Mouse (Mus musculus) intestine, embryonic 15.5 days (tissue): ENCODE data around the gene Slc27a2. TPM values are rescaled to one million over a fixed set of nuclear protein-coding genes. Genes with fewer than 3 reads are reported as not detected.
"Not testable (repeated sequence)": the region's sequence is repeated elsewhere in the genome, so short reads cannot be mapped to it uniquely, and the experiment has no call there.

ENCODE experiments used
- ATAC-seq: fragments of 200-750 bp; cut with Nextera tagmentation; 2 replicates; pipeline ENCODE4 v1.8.0; 2017; ENCODE audit warnings: moderate TSS enrichment, moderate library complexity
- H3K27ac ChIP-seq: fragments of 300-500 bp; sonication (generic); 2 replicates; pipeline ENCODE4 v1.5.1; 2015; ENCODE audit warnings: mild to moderate bottlenecking, inconsistent platforms
- H3K27me3 ChIP-seq: fragments of 300-500 bp; sonication (generic); replicated peaks from 2 replicates; pipeline ENCODE4 v1.6.1; 2015; ENCODE audit warnings: inconsistent platforms
- H3K36me3 ChIP-seq: fragments of 300-500 bp; sonication (generic); 2 replicates; pipeline ENCODE4 v1.6.1; 2015; ENCODE audit warnings: inconsistent platforms
- H3K4me1 ChIP-seq: fragments of 300-500 bp; sonication (generic); replicated peaks from 2 replicates; pipeline ENCODE4 v1.6.1; 2015; ENCODE audit warnings: inconsistent platforms
- H3K4me2 ChIP-seq: fragments of 300-500 bp; sonication (generic); replicated peaks from 2 replicates; pipeline ENCODE4 v1.6.1; 2015; ENCODE audit warnings: mild to moderate bottlenecking, inconsistent platforms
- H3K4me3 ChIP-seq: fragments of 300-500 bp; sonication (generic); replicated peaks from 2 replicates; pipeline ENCODE4 v1.5.1; 2015; ENCODE audit warnings: inconsistent platforms
- H3K9ac ChIP-seq: fragments of 300-500 bp; sonication (generic); 2 replicates; pipeline ENCODE4 v1.6.1; 2015; ENCODE audit warnings: inconsistent platforms
- H3K9me3 ChIP-seq: fragments of 300-500 bp; sonication (generic); 2 replicates; pipeline ENCODE4 v1.6.1; 2016; ENCODE audit warnings: inconsistent platforms
- WGBS: fragments of 180-500 bp; shearing (Covaris S2); methylation state at CpG from one replicate; pipeline ENCODE4 v1.1.7; 2015; 5-methylcytosine and 5-hydroxymethylcytosine counted together
- polyA plus RNA-seq: library from polyadenylated mRNA; unstranded; fragments of >200 nt; fragmentation: Nextera tagmentation; extraction: Ambion mirVana; gene quantifications from 2 replicates; pipeline ENCODE4 v1.2.1, GENCODE M21; 2015

The Slc27a2 gene
- polyA plus RNA-seq, 1 experiment from 2014 or later, result 3.0 TPM

DNA sequence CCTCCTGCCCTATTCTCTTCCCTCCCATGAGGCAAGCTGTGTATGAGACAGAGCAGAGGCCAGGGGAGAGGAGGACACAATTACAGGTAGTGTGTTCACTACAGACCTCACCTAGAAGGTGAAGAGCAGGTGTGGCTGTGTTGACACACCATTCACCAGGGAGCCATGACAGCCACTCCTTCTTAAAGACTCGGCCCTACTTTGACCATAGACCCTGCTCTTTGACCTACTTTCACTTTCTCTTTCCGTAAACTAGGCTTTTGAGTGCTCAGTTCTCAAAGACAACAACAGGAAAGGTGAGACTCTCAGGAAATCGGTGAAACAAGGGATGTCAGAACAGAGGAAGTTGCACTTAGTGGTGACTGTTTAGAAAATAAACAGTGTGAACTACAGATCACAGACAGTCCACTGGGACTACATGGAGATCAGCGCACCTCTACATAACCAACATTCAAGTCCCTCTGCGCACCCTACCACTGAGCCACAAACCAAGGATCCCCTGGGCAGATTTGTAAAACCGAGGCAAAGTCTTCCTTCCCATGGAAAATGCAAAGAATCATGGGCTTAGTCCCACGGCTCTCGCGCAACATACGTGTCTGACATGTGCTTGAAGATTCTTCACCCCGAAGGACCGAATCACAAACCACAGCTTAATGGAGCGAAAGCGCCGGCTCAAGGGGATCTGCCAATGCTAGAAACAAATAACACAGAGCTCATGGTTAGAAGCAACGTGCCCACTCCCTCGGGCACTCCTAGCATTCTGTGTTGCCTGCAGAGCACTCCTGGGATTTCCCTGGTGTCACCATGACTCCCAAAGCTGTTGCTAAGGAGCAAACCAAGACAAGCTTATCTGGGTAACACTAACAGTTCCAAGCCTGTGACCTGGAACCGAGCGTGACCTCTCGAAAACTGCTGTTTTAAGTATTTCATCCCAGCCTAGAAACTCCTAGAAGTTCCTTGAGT, 45.4 kb downstream of the Slc27a2 start:
- Histone ChIP-seq H3K27me3 (no peaks in the 10 kb centered on the region), H3K9ac (no peak overlapping the region), H3K4me3 (no peak overlapping the region), H3K9me3 (no peaks in the 10 kb centered on the region), H3K4me2 (no peak overlapping the region), H3K4me1 (no peaks in the 10 kb centered on the region), H3K27ac (no peak overlapping the region), H3K36me3 (no peaks in the 10 kb centered on the region)
- WGBS, result 78% methylated on average over 20 of the region's 20 CpGs
- peak; percentile 76 for ATAC-seq

DNA sequence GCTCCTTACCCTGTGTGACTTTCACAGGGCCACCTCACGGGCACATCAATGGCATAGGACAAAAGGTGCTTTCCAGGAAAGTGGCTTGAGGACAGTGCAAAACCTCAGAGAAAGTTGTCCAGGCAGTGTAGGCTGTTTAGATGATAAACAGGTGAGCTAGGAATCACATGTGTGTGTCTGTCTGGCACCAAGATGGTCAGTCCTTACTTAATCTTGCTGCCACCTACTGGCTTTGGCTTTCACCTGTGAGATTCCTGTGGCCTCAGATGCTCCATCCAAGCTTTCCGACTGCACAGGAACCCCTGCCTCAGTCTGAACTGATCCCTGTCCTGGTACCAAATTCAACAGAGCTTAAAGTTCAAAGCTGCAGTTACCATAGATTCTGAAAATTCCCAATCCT, 46.2 kb downstream of the Slc27a2 start:
- ATAC-seq, result no peak
- no peaks in the 10 kb centered on the region for H3K36me3 ChIP-seq
- no peaks in the 10 kb centered on the region for H3K9me3 ChIP-seq
- no peak overlapping the region for H3K27ac ChIP-seq
- H3K4me3 ChIP-seq, result no peak overlapping the region
- H3K9ac ChIP-seq, result no peak overlapping the region
- no peak overlapping the region for H3K4me2 ChIP-seq
- no peaks in the 10 kb centered on the region for H3K27me3 ChIP-seq
- WGBS, result 57% methylated on average over 2 of the region's 2 CpGs
- H3K4me1 ChIP-seq, result no peaks in the 10 kb centered on the region

DNA sequence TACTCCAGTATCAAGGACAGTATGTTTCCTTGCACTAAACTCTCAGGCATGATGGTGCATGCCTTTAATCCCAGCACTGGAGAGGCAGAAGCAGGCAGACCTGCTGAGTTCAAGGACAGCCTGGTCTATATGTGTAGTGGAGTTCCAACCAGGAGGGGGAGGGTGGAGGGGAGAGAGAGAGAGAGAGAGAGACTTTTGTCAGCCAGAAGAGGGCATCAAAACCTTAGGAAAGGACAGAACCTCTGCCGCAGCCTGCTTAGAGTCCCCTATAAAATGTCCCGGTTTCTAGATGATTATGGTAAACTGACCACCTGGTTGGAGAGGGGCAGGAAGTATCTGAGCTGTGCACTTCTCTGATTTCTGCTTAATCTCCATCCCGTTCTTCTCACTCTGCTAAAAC, 46.8 kb downstream of the Slc27a2 start:
- WGBS, result 8% methylated on average over 3 of the region's 3 CpGs
- ATAC-seq, result 0 out of 2 replicates have a peak, but pooled peaks have one; percentile 54
- no peak overlapping the region for H3K4me3 ChIP-seq

DNA sequence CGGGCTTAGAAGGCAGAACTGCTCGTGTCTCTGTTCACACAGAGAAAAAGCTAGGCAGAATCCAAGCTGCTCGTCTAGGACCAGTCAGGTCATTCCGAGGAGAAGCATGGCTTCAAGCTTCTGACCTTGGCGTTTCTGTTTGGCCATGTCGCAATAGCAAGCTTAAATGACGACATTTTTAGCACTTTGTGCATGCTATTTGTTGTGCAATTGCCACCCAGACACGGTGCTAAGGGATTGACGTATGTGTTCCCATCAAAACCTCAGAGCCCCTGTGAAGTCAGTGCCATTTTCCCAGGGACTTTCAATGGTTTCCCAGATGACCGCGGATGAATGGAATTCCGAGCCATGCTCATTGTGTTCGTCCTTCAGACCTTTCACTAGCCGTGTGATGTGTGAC, 48.3 kb downstream of the Slc27a2 start:
- H3K4me1 ChIP-seq, result no peaks in the 10 kb centered on the region
- WGBS, result 82% methylated on average over 14 of the region's 14 CpGs
- H3K36me3 ChIP-seq, result no peaks in the 10 kb centered on the region
- no peaks in the 10 kb centered on the region for H3K9me3 ChIP-seq
- H3K9ac ChIP-seq, result no peak overlapping the region
- H3K27me3 ChIP-seq, result no peaks in the 10 kb centered on the region
- ATAC-seq, result no peak
- H3K4me3 ChIP-seq, result no peak overlapping the region
- H3K27ac ChIP-seq, result no peak overlapping the region
- H3K4me2 ChIP-seq, result no peak overlapping the region

More for the DNA sequence above, 46.8 kb downstream of the Slc27a2 start:
- Histone ChIP-seq H3K36me3 (no peaks in the 10 kb centered on the region), H3K4me2 (no peak overlapping the region), H3K9ac (no peak overlapping the region), H3K27ac (no peak overlapping the region), H3K4me1 (no peaks in the 10 kb centered on the region), H3K27me3 (no peaks in the 10 kb centered on the region), H3K9me3 (no peaks in the 10 kb centered on the region)

DNA sequence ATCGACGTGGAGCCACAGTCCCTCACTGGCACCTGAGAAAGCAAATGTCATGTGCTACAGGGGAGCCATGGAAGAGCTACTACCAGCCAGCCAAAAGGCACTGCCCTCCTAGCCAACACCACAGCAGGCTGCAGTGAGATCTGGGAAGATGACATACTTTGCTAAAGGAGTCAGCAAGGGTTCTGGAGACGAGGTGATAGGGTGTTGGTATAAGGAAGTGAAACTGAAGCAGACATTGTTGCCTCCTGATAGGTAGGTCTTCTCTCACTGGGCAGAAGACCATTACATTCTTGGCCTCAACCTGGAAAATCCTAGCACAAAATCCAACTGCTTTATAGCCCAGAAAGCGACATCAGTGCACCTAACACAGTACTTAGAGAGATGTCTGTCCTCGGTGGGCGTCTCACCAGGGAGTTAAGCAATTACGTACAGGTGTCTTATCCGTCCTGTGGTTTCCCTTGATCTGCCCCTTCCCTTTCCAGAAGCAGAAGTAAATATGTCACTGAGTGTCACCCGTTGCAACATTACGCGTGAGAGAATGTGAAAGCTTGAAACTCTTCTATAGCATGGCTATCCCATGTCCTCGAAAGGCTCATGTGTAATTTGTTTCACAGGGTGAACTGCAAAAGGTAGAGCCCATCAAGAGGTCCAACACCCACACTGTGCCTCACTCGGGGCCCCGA, 49.9 kb downstream of the Slc27a2 start:
- no peak overlapping the region for H3K9ac ChIP-seq

DNA sequence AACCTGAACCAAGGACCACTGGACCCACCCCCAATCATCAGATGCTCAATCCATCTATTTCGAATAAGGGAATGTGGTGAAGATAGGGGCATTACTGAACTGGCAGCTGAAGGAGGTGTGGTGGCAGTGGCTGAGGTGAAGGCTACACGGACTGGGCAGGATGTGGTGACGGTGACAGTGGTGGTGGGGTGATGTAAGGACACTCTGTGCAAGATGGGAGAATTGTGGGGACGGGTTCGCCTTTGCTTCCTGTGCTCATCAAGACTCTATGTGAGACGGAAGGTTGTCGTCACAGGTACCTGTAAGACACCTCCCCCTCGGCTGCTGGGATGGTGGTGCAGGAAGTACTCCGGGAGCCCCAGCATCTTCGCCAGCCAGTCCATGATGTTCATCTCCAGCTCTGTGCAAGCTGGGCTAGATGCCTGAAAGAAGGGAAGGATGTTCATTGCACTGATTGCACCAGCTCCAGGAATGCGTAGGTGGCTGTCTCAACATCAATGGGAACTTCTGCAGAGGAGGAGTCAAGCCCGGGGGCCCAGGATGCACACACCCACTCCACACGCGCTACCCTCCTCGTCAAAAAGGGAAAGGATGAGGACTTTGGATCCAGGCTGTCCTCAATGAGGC, 54.0 kb downstream of the Slc27a2 start:
- H3K27me3 ChIP-seq, result no peaks in the 10 kb centered on the region
- H3K4me3 ChIP-seq, result no peak overlapping the region
- H3K9ac ChIP-seq, result no peak overlapping the region
- H3K36me3 ChIP-seq, result no peaks in the 10 kb centered on the region
- no peaks in the 10 kb centered on the region for H3K4me1 ChIP-seq
- ATAC-seq, result no peak
- no peak overlapping the region for H3K4me2 ChIP-seq
- H3K27ac ChIP-seq, result no peak overlapping the region
- no peaks in the 10 kb centered on the region for H3K9me3 ChIP-seq
- 82% methylated on average over 15 of the region's 15 CpGs for WGBS

More for the DNA sequence above, 49.9 kb downstream of the Slc27a2 start:
- no peak for ATAC-seq
- no peak overlapping the region for H3K4me3 ChIP-seq
- H3K9me3 ChIP-seq, result no peaks in the 10 kb centered on the region
- 82% methylated on average over 14 of the region's 14 CpGs for WGBS
- H3K4me2 ChIP-seq, result no peak overlapping the region
- H3K27me3 ChIP-seq, result no peaks in the 10 kb centered on the region
- H3K4me1 ChIP-seq, result no peaks in the 10 kb centered on the region
- no peak overlapping the region for H3K27ac ChIP-seq
- H3K36me3 ChIP-seq, result no peaks in the 10 kb centered on the region

DNA sequence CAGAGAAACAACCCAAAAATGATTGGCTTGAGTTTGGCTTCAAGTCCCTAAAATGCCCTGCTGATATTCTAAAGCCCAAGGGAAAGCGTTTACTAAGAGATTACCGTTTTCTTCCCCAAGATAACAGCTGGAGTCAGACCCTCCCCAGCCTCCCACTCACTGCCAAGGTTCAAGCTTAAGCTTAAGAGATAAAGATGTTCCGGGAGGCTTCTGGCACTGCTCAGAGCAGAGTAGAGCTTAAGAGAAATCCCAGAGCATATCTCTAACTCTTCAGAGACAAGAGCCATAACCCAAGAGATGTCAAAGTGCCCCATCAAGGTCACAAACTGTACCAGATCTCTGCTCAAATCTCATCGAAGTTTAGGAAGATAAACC, 54.5 kb downstream of the Slc27a2 start:
- no peaks in the 10 kb centered on the region for H3K9me3 ChIP-seq
- H3K27ac ChIP-seq, result no peak overlapping the region
- 53% methylated on average over 4 of the region's 4 CpGs for WGBS
- H3K4me1 ChIP-seq, result no peaks in the 10 kb centered on the region
- no peak overlapping the region for H3K4me2 ChIP-seq
- H3K9ac ChIP-seq, result no peak overlapping the region
- no peak overlapping the region for H3K4me3 ChIP-seq
- no peaks in the 10 kb centered on the region for H3K27me3 ChIP-seq
- ATAC-seq, result no peak
- H3K36me3 ChIP-seq, result no peaks in the 10 kb centered on the region

DNA sequence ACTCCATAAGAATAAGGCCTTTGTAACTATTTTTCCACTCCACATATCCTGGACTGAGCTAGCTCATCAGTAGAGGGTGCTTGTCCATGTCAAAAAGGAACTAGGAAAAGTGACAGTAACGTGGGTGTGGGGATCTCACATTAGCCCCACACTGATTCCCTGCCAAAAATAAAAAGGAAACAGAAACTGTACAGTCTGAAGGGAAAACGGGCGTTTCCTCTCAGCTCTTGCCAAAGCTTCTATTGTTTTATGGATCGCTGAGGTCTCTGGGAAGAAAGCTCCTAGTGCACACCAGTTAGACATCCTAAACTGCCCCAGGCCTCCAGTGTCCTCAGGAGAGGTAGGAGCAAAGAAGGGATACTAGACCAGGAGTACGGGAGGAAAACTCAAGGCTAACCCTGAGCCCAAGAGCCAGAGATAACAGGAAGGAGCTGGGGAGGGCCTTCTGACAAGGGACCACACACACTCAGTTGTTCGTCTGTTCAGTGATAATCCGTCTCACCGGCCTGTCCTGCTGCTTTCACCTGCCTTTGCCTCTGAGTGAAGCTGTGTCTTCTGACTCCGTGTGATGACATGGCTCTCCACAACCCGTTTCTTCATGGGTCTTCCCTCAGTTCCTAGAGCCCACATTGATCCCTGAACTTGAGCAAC, 55.5 kb downstream of the Slc27a2 start:
- no peak overlapping the region for H3K27ac ChIP-seq
- H3K4me2 ChIP-seq, result no peak overlapping the region
- no peak for ATAC-seq
- H3K36me3 ChIP-seq, result no peaks in the 10 kb centered on the region
- H3K4me1 ChIP-seq, result no peaks in the 10 kb centered on the region
- WGBS, result 56% methylated on average over 10 of the region's 10 CpGs
- no peaks in the 10 kb centered on the region for H3K27me3 ChIP-seq
- H3K4me3 ChIP-seq, result no peak overlapping the region
- no peaks in the 10 kb centered on the region for H3K9me3 ChIP-seq
- no peak overlapping the region for H3K9ac ChIP-seq

DNA sequence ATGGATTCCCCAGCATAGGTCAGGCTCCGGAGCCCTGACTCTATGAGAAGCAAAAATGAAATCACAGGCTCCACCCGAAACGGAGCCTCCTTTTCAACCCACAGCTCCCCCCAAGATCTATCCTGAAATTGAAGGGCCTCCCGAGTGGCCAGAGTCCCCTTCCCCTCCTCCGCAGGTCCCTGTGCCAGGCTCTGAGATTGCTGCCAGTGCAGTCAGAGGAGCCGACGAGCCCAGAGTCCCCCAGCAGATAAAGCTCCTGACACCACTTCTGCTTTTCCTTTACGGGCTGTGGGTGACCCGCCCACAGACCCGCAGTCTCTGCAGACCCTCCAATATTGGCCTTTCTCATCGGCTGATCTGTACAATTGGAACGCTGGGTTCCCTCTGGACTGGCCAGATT, 57.4 kb downstream of the Slc27a2 start:
- ATAC-seq, H3K9me3 ChIP-seq, H3K27ac ChIP-seq, H3K4me1 ChIP-seq, H3K9ac ChIP-seq, H3K4me2 ChIP-seq, H3K4me3 ChIP-seq, H3K27me3 ChIP-seq, H3K36me3 ChIP-seq: not testable (repeated sequence)
- 61% methylated on average over 12 of the region's 12 CpGs for WGBS

DNA sequence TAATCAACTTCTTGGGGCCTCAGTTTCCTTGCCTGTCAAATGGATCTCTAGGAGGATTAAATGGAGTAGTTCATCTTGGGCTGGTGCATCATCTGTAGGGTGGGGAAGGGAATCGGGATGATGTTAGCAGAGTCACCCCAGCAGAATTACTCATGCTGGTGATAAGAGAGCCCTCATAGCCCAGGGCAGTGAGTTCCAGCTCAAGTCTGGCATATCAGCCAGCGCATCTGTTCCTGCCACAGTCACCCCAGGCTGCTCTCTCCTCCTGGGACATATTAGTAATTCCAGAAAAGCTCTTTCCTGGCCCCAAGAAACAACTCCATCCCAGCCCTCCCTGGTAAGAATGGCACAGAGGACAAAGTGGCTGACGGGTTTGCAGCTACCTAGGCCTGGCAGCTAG, 63.1 kb downstream of the Slc27a2 start:
- WGBS, result 89% methylated on average over 3 of the region's 3 CpGs
- no peaks in the 10 kb centered on the region for H3K9me3 ChIP-seq
- ATAC-seq, result no peak
- H3K36me3 ChIP-seq, result no peaks in the 10 kb centered on the region
- H3K4me2 ChIP-seq, result no peak overlapping the region
- H3K27ac ChIP-seq, result no peak overlapping the region
- H3K27me3 ChIP-seq, result no peaks in the 10 kb centered on the region
- no peak overlapping the region for H3K4me3 ChIP-seq
- no peaks in the 10 kb centered on the region for H3K4me1 ChIP-seq
- no peak overlapping the region for H3K9ac ChIP-seq

DNA sequence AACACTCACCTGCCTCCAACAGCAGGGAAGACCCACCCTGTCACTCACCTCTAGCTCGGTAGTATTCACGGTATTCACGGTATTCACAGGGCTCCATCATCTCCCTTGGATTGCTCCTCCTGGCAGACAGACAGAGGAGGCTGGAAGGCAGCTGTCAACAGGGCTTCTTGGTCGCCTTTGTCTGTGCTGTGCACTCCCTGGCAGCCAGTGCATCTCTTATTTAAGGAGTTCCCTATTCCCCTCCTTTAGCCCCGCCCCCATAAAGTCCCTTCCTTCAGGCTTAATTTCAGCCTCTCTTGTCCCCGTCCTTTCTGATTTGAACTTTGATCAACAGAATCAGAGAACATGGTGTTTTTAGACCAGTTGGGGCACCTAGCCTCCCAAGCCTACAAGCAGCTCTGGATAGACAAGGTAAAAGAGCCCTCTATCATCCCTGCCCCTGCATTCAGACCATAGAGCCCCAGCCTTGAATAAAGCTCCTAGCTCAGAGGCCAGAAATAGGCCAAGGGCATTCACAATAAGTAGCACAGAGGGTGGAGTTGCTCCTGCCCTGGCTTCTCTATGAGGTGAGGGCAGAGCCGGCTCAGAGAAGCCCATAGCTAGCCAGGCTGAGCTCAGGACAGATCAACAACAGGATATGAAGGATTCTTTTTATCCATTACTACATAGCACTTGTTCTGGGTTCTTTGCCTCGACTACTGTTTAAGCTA, 66.4 kb downstream of the Slc27a2 start:
- Histone ChIP-seq H3K36me3 (no peaks in the 10 kb centered on the region), H3K4me3 (no peak overlapping the region), H3K4me1 (no peaks in the 10 kb centered on the region), H3K9me3 (no peaks in the 10 kb centered on the region), H3K27me3 (no peaks in the 10 kb centered on the region), H3K9ac (no peak overlapping the region), H3K4me2 (no peak overlapping the region), H3K27ac (no peak overlapping the region)
- no peak for ATAC-seq
- 26% methylated on average over 8 of the region's 8 CpGs for WGBS
